Mouse (Mus musculus) MEL (cell line): Measurements from ENCODE around the gene Hoxd8. TPM values are rescaled to one million over a fixed set of nuclear protein-coding genes. Genes with fewer than 3 reads are reported as not detected.

Source experiments
- DNase-seq: peaks from one replicate; pipeline ENCODE4 v3.0.0; 2011; ENCODE audit warnings: low read depth, low spot score
- H3K27ac ChIP-seq: 2 replicates; pipeline ENCODE4 v1.5.1; 2012; ENCODE audit warnings: low read depth, mild to moderate bottlenecking, control low read depth, low read length, moderate library complexity; ENCODE audit not compliant: control insufficient read depth
- H3K27me3 ChIP-seq, 2 experiments: fragments of 150-350 bp in 1 of 2; sonication (generic) in 1 of 2; 2 replicates each; pipeline ENCODE4 v1.6.1; 2012; ENCODE audit warnings: low read length in 2 of 2, mild to moderate bottlenecking in 2 of 2, improper control_type of control experiment in 1 of 2, moderate library complexity in 1 of 2; ENCODE audit not compliant: insufficient read depth in 2 of 2, control insufficient read depth in 1 of 2
- H3K36me3 ChIP-seq, 2 experiments: 2 replicates each; pipeline ENCODE4 v1.6.1; 2012 to 2014; ENCODE audit warnings: low read length in 2 of 2, improper control_type of control experiment in 1 of 2, inconsistent platforms in 1 of 2, mild to moderate bottlenecking in 1 of 2; ENCODE audit not compliant: insufficient read depth in 2 of 2, control insufficient read depth in 1 of 2
- H3K4me1 ChIP-seq, 2 experiments: fragments of 150-350 bp in 1 of 2; sonication (generic) in 1 of 2; 2 replicates each; pipeline ENCODE4 v1.6.1; 2012; ENCODE audit warnings: low read length in 2 of 2, improper control_type of control experiment in 1 of 2, mild to moderate bottlenecking in 1 of 2; ENCODE audit not compliant: insufficient read depth in 2 of 2, control insufficient read depth in 1 of 2
- H3K4me3 ChIP-seq, 2 experiments: fragments of 150-350 bp in 1 of 2; sonication (generic) in 1 of 2; 2 replicates each; pipeline ENCODE4 v1.5.1; 2012; ENCODE audit warnings: low read depth in 2 of 2, low read length in 2 of 2, mild to moderate bottlenecking in 2 of 2, moderate library complexity in 2 of 2, control low read depth in 1 of 2, improper control_type of control experiment in 1 of 2; ENCODE audit not compliant: control insufficient read depth in 1 of 2, insufficient read depth in 1 of 2
- H3K79me2 ChIP-seq: 2 replicates; pipeline ENCODE4 v1.6.1; 2012; ENCODE audit warnings: mild to moderate bottlenecking, low read length, moderate library complexity; ENCODE audit not compliant: control insufficient read depth, poor library complexity, insufficient read depth
- H3K9ac ChIP-seq: 2 replicates; pipeline ENCODE4 v1.6.1; 2012; ENCODE audit warnings: low read depth, mild to moderate bottlenecking, control low read depth, low read length, moderate library complexity; ENCODE audit not compliant: control insufficient read depth, poor library complexity, severe bottlenecking
- H3K9me3 ChIP-seq: fragments of 150-350 bp; sonication (generic); replicated peaks from 2 replicates; pipeline ENCODE4 v1.6.1; 2012; ENCODE audit warnings: mild to moderate bottlenecking, low read length, improper control_type of control experiment, moderate library complexity; ENCODE audit not compliant: insufficient read depth
- BHLHE40 ChIP-seq: IDR thresholded peaks from 2 replicates; pipeline ENCODE4 v1.6.1; 2012; ENCODE audit warnings: low read depth, mild to moderate bottlenecking, inconsistent platforms, low read length, improper control_type of control experiment, borderline replicate concordance
- CHD2 ChIP-seq: IDR thresholded peaks from 2 replicates; pipeline ENCODE4 v1.6.1; 2011; ENCODE audit warnings: low read length, improper control_type of control experiment
- CTCF ChIP-seq, 3 experiments: IDR thresholded peaks in 2 of 3; conservative IDR thresholded peaks in 1 of 3; 2 replicates each; pipeline ENCODE4 v1.5.1; 2011 to 2012; ENCODE audit warnings: low read length in 3 of 3, low read depth in 2 of 3, mild to moderate bottlenecking in 2 of 3, improper control_type of control experiment in 1 of 3, inconsistent platforms in 1 of 3, mixed read lengths in 1 of 3, moderate library complexity in 1 of 3; ENCODE audit not compliant: control insufficient read depth in 1 of 3, insufficient read depth in 1 of 3, poor library complexity in 1 of 3, severe bottlenecking in 1 of 3
- ELF1 ChIP-seq: IDR thresholded peaks from 2 replicates; pipeline ENCODE4 v1.6.1; 2014; ENCODE audit warnings: low read depth, mild to moderate bottlenecking, inconsistent platforms, low read length, improper control_type of control experiment, moderate library complexity
- ETS1 ChIP-seq: IDR thresholded peaks from 2 replicates; pipeline ENCODE4 v1.6.1; 2012; ENCODE audit warnings: low read depth, mild to moderate bottlenecking, inconsistent platforms, low read length, improper control_type of control experiment, moderate library complexity
- GABPA ChIP-seq: IDR thresholded peaks from 2 replicates; pipeline ENCODE4 v1.6.1; 2012; ENCODE audit warnings: low read depth, mild to moderate bottlenecking, inconsistent platforms, low read length, improper control_type of control experiment, moderate library complexity
- JUND ChIP-seq: IDR thresholded peaks from 2 replicates; pipeline ENCODE4 v1.6.1; 2011; ENCODE audit warnings: low read depth, mild to moderate bottlenecking, improper control_type of control experiment, low read length
- MAFK ChIP-seq: IDR thresholded peaks from 2 replicates; pipeline ENCODE4 v1.6.1; 2011; ENCODE audit warnings: low read depth, mild to moderate bottlenecking, low read length, improper control_type of control experiment, borderline replicate concordance
- MAX ChIP-seq: IDR thresholded peaks from 2 replicates; pipeline ENCODE4 v1.6.1; 2011; ENCODE audit warnings: low read length, improper control_type of control experiment
- MAZ ChIP-seq: IDR thresholded peaks from 2 replicates; pipeline ENCODE4 v1.6.1; 2012; ENCODE audit warnings: low read depth, mild to moderate bottlenecking, inconsistent platforms, low read length, improper control_type of control experiment
- MEF2A ChIP-seq: IDR thresholded peaks from 2 replicates; pipeline ENCODE4 v1.6.1; 2014; ENCODE audit warnings: low read depth, mild to moderate bottlenecking, inconsistent platforms, low read length, improper control_type of control experiment; ENCODE audit not compliant: poor library complexity, insufficient replicate concordance, severe bottlenecking; ENCODE audit errors: extremely low read depth
- MYB ChIP-seq: IDR thresholded peaks from 2 replicates; pipeline ENCODE4 v1.6.1; 2011; ENCODE audit warnings: mild to moderate bottlenecking, low read depth, low read length, improper control_type of control experiment
- NRF1 ChIP-seq: IDR thresholded peaks from 2 replicates; pipeline ENCODE4 v1.6.1; 2014; ENCODE audit warnings: low read depth, mild to moderate bottlenecking, inconsistent platforms, low read length, improper control_type of control experiment, moderate library complexity; ENCODE audit not compliant: poor library complexity, insufficient read depth, severe bottlenecking
- POLR2AphosphoS2 ChIP-seq: IDR thresholded peaks from 2 replicates; pipeline ENCODE4 v1.6.1; 2011; ENCODE audit warnings: low read length, improper control_type of control experiment
- POLR2AphosphoS5 ChIP-seq: IDR thresholded peaks from 2 replicates; pipeline ENCODE4 v1.6.1; 2012; ENCODE audit warnings: low read depth, borderline replicate concordance, mild to moderate bottlenecking, inconsistent platforms, low read length, moderate library complexity, mixed read lengths
- SIN3A ChIP-seq: IDR thresholded peaks from 2 replicates; pipeline ENCODE4 v1.6.1; 2012; ENCODE audit warnings: low read length, improper control_type of control experiment, inconsistent platforms
- TAL1 ChIP-seq: IDR thresholded peaks from 2 replicates; pipeline ENCODE4 v1.6.1; 2012; ENCODE audit warnings: mild to moderate bottlenecking, inconsistent platforms, low read length, moderate library complexity, mixed read lengths
- TBP ChIP-seq: IDR thresholded peaks from 2 replicates; pipeline ENCODE4 v1.8.0; 2011; ENCODE audit warnings: low read depth, low read length, improper control_type of control experiment
- USF2 ChIP-seq, 2 experiments: IDR thresholded peaks; 2 replicates each; pipeline ENCODE4 v1.6.1; 2011 to 2012; ENCODE audit warnings: improper control_type of control experiment in 2 of 2, low read length in 2 of 2, borderline replicate concordance in 1 of 2, inconsistent platforms in 1 of 2, low read depth in 1 of 2, mild to moderate bottlenecking in 1 of 2; ENCODE audit not compliant: insufficient read depth in 1 of 2
- ZC3H11A ChIP-seq: IDR thresholded peaks from 2 replicates; pipeline ENCODE4 v1.6.1; 2012; ENCODE audit warnings: low read depth, mild to moderate bottlenecking, inconsistent platforms, low read length, improper control_type of control experiment
- ZKSCAN1 ChIP-seq: IDR thresholded peaks from 2 replicates; pipeline ENCODE4 v1.6.1; 2012; ENCODE audit warnings: low read depth, mild to moderate bottlenecking, inconsistent platforms, low read length, improper control_type of control experiment, moderate library complexity
- ZNF384 ChIP-seq: IDR thresholded peaks from 2 replicates; pipeline ENCODE4 v1.6.1; 2012; ENCODE audit warnings: low read depth, mild to moderate bottlenecking, inconsistent platforms, low read length, improper control_type of control experiment
- polyA plus RNA-seq, 2 experiments: library from polyadenylated mRNA; stranded (reverse) in 1 of 2; unstranded in 1 of 2; fragments of >175 nt in 1 of 2; fragments of >200 nt in 1 of 2; gene quantifications; 2 replicates each; pipeline versions ENCODE4 v1.2.1 to v1.2.4; 2012; ENCODE audit warnings: low replicate concordance in 2 of 2, low read depth in 1 of 2; ENCODE audit not compliant: insufficient read length in 2 of 2, insufficient read depth in 1 of 2, missing spikeins in 1 of 2
- total RNA-seq: library from RNA; depleted of rRNA; stranded (reverse); fragments of 300-350 nt; gene quantifications from 2 replicates; pipeline ENCODE4 v1.2.3, GENCODE M21; 2012

Hoxd8 gene
- total and polyA plus RNA-seq, 3 experiments: 4.7 to 7.4 TPM; not detected in 1

DNA sequence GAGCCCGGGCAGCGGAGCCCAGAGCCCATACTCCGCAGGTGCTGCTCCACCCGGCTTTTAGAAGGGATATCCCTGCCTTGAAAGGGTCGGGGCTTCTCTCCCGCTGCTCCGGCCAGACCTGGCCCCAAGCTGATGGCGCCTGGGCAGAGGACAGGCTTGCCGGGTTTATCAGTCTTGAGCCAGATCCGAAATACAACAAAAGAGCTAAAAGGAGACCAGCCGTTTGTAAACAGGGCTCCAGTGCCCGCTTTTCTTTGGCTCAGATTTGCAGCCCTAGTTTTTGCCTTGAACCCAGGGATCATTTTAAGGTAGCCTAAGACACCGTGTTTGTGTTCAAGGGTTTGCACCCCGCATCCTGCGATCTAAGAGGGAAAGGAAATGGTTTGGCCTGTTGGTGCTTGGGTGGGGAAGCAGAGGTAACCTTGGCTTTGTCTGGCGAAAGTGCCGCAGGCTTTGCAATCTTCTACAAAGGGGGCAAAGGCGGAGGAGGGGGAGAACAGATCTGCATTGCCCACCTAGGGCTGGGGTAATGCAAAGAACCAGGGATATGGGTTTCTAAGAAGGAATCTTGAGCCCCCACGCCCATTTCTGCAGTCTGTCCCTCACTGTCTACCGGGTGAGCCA is 11.5 kb upstream of the Hoxd8 start:
- TF ChIP-seq ETS1 (no peak), ELF1 (no peak), USF2 (IDR thresholded peaks at IDR 0.05; ENCODE audit: borderline replicate concordance in 1 of 2, insufficient read depth in 1 of 2, low read depth in 1 of 2, low read length in 2 of 2) (no peak), MYB (no peak), BHLHE40 (no peak), TBP (no peak)
- TF ChIP-seq, all 39 proteins: peak for 0
- Histone ChIP-seq H3K27ac (no peak overlapping the region), H3K36me3 (no peaks in the 10 kb centered on the region), H3K4me1 (no peaks in the 10 kb centered on the region), H3K27me3 (no peaks in the 10 kb centered on the region; a peak in 2 of 4 replicates), H3K9me3 (no peaks in the 10 kb centered on the region), H3K4me3 (no peak overlapping the region), H3K9ac (no peak overlapping the region), H3K79me2 (no peaks in the 10 kb centered on the region)
- no peak for DNase-seq

- H3K27ac ChIP-seq: no peak overlapping the region
- H3K36me3 ChIP-seq: no peaks in the 10 kb centered on the region
- H3K4me1 ChIP-seq: no peaks in the 10 kb centered on the region
- DNase-seq: no peak
- TF ChIP-seq ZKSCAN1: no peak
- TF ChIP-seq CTCF (IDR thresholded peaks at IDR 0.05 in 2 of 3, conservative IDR thresholded peaks at IDR 0.05 in 1 of 3; ENCODE audit: control insufficient read depth in 1 of 3, insufficient read depth in 1 of 3, low read depth in 2 of 3, low read length in 3 of 3, poor library complexity in 1 of 3, severe bottlenecking in 1 of 3): no peak
- no peak for TF ChIP-seq POLR2AphosphoS5
- TF ChIP-seq ELF1: no peak
- no peak for TF ChIP-seq MAX
- TF ChIP-seq ZC3H11A: no peak
- TF ChIP-seq NRF1: no peak
- no peak for TF ChIP-seq TAL1
- no peak for TF ChIP-seq JUND
- TF ChIP-seq ZNF384: no peak
- no peak for TF ChIP-seq SIN3A
- TF ChIP-seq TBP: no peak
- no peak for TF ChIP-seq MAZ
- TF ChIP-seq MEF2A: no peak
- no peak for TF ChIP-seq MAFK
- TF ChIP-seq GABPA: no peak
- TF ChIP-seq CHD2: no peak
- no peak for TF ChIP-seq POLR2AphosphoS2
- H3K79me2 ChIP-seq: no peaks in the 10 kb centered on the region
- no peak overlapping the region for H3K9ac ChIP-seq
- no peak overlapping the region for H3K4me3 ChIP-seq
- no peaks in the 10 kb centered on the region for H3K9me3 ChIP-seq
- H3K27me3 ChIP-seq: no peaks in the 10 kb centered on the region; a peak in 2 of 4 replicates
Observed at GRCm38 (mm10) chr2:74693432-74693827, 11.0 kb upstream of the Hoxd8 start.
